Mouse (Mus musculus) bone marrow, adult 2 months (tissue): ENCODE data around the gene Mthfs. TPM values are rescaled to one million over a fixed set of nuclear protein-coding genes. Genes with fewer than 3 reads are reported as not detected.
"Not testable (repeated sequence)": the region's sequence is repeated elsewhere in the genome, so short reads cannot be mapped to it uniquely, and the experiment has no call there.

Experiments
- H3K27ac ChIP-seq: fragments of 200-500 bp; 2 replicates; pipeline ENCODE4 v1.5.1; 2012; ENCODE audit warnings: low read depth, mild to moderate bottlenecking, control low read depth, inconsistent platforms, low read length; ENCODE audit not compliant: control insufficient read depth, poor library complexity, insufficient read depth
- H3K4me1 ChIP-seq: fragments of 200-500 bp; 2 replicates; pipeline ENCODE4 v1.6.1; 2011; ENCODE audit warnings: low read length; ENCODE audit not compliant: control insufficient read depth, insufficient read depth
- H3K4me3 ChIP-seq: fragments of 200-500 bp; replicated peaks from 2 replicates; pipeline ENCODE3; 2011; ENCODE audit warnings: mild to moderate bottlenecking, low read depth, low read length, control low read depth; ENCODE audit not compliant: control insufficient read depth
- CTCF ChIP-seq: fragments of 200-500 bp; IDR thresholded peaks from 2 replicates; pipeline ENCODE4 v1.5.1; 2011; ENCODE audit warnings: low read length, control low read depth; ENCODE audit not compliant: control insufficient read depth, insufficient read depth
- WGBS: fragments of 180-500 bp; shearing (Covaris S2); methylation state at CpG from one replicate; pipeline ENCODE4 v1.1.7; 2018; 5-methylcytosine and 5-hydroxymethylcytosine counted together
- polyA plus RNA-seq: library from polyadenylated mRNA; stranded (reverse); fragments of >200 nt; gene quantifications from 2 replicates; pipeline ENCODE4 v1.2.4, GENCODE M21; 2011; ENCODE audit warnings: low replicate concordance; ENCODE audit not compliant: missing spikeins, insufficient read depth, insufficient read length

Mthfs gene
- polyA plus RNA-seq, result 5.5 and 10.6 TPM in 2 replicates

DNA sequence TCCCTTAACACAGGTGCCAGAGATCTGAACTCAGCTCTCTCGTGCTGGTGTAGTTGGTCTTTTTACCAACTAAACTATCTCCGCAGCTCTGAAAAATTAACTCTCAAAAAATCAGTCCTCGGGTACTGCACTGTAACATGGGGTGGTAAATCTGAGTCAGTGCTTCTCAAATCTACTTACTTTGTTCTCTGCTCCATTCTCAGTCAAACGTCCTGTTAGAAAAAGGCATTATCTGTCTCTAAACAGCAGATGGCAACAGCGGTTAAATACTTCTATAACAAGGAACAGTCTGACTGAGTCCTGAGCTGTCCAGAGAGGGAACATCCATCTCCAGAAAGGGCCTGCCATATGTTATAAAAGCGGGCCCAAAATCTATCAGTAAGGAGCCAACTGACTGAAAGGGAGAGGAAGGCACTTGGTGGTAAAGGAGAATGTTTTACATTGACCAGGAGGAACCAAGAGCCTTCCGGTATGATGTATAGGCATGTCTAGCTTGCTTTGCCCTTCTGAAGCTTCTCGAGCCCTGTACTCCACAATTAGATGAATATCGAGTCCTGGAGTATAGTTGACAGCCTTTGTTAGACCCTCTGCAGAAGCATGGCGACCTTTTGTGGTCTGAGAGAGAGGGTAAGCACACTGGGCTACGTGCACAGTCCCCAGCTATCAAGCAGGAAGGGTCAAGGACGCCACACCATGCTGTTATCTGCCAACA is at the start of gene Mthfs:
Mthfs (plus strand) TSS at position 324 of the 712 bp plus-strand sequence.
- not testable (repeated sequence) for H3K4me3 ChIP-seq, H3K4me1 ChIP-seq
- peak within 1 kb of the TSS; percentile 84 for H3K27ac ChIP-seq
- WGBS, result 22% methylated on average over 9 of the region's 12 CpGs

DNA sequence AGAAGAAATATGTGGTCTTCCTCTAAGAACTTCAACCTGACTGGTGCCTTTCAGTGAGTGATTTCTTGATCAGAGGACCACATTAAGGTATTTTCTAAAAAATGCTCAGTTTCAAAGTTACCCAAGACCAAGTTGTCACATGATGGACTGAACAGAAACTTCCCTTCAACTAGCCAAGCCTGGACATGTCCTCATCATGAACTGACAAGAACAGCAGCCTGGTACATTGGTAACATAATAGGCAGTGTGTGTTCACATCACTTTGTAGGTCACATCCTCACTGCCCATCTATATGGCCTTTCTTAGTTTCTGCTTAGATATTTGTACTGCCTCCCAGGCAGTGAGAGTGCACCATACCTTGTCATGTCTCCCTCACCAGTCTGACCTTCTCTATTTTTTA is 37.9 kb upstream of the Mthfs start:
- H3K4me1 ChIP-seq, H3K4me3 ChIP-seq, H3K27ac ChIP-seq: not testable (repeated sequence)

DNA sequence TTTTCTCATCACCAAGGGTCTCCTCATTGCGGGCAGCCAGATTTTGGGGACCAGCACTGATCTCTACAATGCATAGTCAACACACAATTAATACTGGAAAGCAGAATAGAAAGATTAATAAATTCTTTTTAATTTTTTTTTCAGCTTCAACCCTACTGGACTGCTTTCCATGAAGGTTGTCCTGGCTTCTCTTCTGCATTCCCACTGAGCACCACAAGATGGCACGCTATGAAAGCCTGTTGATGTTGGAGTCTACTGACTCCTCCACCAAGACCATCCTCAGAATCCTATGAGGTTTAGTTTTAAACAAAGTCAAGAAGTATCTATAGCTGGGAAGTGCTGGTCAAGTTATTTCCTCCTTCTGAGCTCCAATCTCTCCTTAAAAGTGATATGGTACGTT is 31.6 kb upstream of the Mthfs start:
- not testable (repeated sequence) for H3K27ac ChIP-seq, H3K4me3 ChIP-seq, H3K4me1 ChIP-seq
- TF ChIP-seq CTCF, result 0 out of 2 replicates have a peak, but pooled peaks have one; percentile 36
- 28% methylated on average over 2 of the region's 3 CpGs for WGBS

DNA sequence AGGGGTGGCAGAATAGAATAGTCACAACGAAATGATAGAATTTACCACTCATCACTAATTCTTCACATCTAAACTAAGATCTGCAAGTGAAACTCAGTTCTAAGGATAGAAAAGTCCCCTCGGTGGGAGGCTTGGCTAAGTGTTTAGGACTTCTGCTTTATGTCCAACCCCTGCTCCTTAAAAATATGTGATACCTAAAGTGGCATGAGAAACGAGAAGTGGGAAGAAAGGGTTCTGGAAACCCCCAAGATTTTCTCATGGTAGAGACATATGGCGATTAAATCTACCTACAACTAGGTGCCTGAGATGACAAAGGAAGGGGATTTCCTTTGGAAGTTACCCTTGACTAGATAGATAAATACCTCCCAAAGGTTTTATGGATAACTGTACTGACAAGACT is 31.0 kb upstream of the Mthfs start:
- H3K4me3 ChIP-seq, H3K4me1 ChIP-seq, H3K27ac ChIP-seq: not testable (repeated sequence)
- 45% methylated on average over 4 of the region's 4 CpGs for WGBS

DNA sequence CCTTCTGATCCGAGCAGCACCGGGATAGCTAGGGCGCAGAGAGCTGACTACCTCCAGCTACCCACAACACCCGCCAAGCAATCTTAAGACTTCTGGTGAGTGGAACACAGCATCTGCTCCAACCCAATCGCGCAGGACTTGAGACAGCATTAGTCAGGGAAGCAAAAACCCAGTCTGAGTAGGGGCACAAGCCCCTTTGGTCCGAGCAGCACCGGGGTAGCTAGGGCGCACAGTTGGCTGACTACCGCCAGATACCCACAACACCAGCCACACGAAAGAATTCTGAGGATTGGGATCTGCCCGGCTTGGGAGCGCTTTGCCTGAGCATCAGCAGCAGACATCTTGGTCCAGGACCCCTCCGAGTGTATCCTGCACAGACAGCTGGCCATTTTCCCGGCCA is 23.5 kb upstream of the Mthfs start:
- not testable (repeated sequence) for H3K4me3 ChIP-seq, H3K4me1 ChIP-seq, H3K27ac ChIP-seq
- WGBS, result 82% methylated on average over 15 of the region's 15 CpGs

DNA sequence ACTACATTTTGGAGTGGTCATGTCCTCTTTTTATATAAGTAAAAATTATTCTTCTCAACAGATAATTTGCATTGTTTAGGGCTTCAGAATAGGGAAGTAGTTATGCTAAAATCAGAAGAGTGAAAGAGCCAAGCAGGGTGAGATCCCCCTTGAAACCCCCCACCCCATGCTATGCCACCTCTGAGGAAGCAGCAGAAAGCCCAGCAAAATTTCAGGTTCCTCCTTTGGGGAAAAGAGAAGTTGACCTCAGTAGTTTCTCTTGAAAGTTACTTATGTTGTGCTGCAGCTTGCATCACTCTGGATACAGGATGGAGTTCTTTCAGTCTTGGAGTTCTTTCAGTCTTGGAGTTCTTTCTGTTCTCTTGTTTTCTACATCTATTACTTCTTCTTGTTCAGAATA is 15.0 kb upstream of the Mthfs start:
- not testable (repeated sequence) for H3K4me3 ChIP-seq, H3K4me1 ChIP-seq

DNA sequence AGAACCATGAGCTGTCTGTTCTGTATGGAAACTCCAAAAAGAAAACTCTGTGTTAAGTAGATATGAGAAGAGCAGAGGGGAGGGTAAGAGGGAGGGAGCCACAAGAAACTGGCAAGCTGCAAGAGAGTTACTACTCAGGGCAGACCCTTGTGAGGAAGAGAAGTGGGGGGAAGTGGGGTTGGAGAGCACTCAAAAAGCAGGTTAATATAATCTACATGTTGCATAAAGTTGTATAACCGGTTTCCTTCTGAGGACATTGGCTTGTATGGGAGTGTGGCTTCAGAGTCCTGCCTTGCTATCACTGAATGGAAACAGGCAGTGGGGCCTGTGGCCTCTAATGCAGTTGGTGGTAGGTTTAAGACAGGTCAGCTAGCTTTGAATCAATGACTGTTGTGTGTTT is 13.0 kb upstream of the Mthfs start:
- H3K4me1 ChIP-seq, H3K27ac ChIP-seq, H3K4me3 ChIP-seq: not testable (repeated sequence)
- WGBS, result 8% methylated on average over 1 of the region's 1 CpGs

More for the DNA sequence above, 15.0 kb upstream of the Mthfs start:
- not testable (repeated sequence) for H3K27ac ChIP-seq

DNA sequence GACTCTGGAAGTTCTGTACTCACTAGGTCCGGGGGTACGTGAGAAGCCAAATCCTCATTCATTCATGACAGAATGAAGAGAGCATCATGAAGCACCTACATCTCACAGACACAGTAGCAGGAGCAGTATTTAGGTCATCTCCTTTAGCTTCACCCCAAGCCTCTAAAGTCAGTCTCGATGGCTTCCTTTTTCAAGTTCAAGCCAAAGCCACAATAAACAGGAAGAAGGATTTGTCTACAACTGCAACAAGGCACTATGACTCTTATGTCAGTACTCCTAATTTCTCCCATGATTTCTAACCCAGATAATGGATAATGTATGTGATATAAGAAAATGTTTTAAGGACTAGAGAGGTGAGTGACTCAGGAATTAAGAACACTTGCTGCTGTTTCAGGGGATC is 12.1 kb upstream of the Mthfs start:
- H3K4me3 ChIP-seq, H3K27ac ChIP-seq, H3K4me1 ChIP-seq: not testable (repeated sequence)
- WGBS, result 56% methylated on average over 3 of the region's 3 CpGs

DNA sequence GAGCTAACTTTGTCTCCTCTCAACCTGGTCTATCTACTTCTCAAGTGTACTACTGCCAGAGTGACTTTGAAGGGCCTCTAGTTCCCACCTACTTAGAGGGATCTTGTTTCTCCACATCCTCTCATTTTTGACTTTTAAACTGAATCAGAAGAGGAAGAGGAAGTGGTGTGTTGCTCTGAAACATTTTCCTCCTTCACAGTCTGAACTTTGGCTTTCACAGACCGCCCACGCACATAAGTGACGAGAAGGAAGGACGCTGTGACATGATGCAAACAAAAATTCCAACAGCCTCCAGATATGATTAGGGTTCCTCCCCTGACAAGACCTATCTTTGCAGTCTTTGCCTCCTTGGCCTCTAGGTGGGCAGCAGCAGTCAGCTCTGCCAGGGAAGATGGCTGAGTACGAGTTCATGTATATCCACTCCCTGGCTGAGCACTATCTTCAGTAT is 11.5 kb upstream of the Mthfs start, which contains the start of the genes Bcl2a1b and Gm29094:
Bcl2a1b (plus strand) TSS at position 241 of the 448 bp plus-strand sequence.
Gm29094 (plus strand) TSS at position 411 of the 448 bp plus-strand sequence.
- whole genome bisulfite sequencing, result 21% methylated on average over 5 of the region's 5 CpGs
- not testable (repeated sequence) for H3K4me3 ChIP-seq, H3K4me1 ChIP-seq
- peak within 1 kb of the TSS; percentile 63 for H3K27ac ChIP-seq

DNA sequence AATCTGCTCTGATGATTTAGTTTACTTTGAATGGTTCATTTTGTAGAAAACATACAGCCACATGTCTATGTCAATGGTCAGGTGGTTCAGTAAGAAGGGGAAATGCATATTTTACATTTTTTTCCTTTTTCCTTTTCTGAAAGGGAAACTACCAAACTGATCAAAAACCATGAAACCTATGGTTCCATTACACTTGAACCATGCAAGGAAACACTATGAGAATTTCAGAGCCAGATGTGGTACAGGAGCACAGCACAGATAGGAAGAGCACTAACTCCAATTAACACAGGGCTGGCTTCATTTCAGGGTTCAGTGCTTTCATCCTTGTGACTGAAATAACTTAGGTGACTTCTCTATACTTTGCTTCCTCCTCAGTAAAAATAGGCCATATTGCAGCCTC is 8.2 kb upstream of the Mthfs start:
- not testable (repeated sequence) for H3K27ac ChIP-seq, H3K4me1 ChIP-seq, H3K4me3 ChIP-seq

DNA sequence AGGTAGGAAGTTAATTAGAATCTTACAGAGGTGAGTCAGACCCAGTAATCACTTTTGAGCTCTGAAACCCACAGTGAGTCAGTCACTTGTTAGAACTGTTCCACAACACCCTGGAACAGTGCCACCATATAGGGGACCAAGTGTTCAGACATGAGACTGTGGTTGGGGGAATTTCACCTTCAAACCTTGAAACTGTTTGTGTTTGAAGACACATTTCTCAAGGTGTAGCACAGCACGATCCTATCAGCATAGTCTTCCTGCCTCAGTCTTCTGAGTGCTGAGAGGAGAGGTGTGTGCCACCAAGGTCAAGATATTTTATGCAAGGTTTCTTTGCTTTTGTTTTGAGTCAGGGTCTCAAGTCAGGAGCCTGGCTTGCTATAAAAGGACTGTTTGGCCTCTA is 1.5 kb upstream of the Mthfs start:
- not testable (repeated sequence) for H3K27ac ChIP-seq, H3K4me3 ChIP-seq, H3K4me1 ChIP-seq
- WGBS, result 64% methylated on average over 1 of the region's 1 CpGs

DNA sequence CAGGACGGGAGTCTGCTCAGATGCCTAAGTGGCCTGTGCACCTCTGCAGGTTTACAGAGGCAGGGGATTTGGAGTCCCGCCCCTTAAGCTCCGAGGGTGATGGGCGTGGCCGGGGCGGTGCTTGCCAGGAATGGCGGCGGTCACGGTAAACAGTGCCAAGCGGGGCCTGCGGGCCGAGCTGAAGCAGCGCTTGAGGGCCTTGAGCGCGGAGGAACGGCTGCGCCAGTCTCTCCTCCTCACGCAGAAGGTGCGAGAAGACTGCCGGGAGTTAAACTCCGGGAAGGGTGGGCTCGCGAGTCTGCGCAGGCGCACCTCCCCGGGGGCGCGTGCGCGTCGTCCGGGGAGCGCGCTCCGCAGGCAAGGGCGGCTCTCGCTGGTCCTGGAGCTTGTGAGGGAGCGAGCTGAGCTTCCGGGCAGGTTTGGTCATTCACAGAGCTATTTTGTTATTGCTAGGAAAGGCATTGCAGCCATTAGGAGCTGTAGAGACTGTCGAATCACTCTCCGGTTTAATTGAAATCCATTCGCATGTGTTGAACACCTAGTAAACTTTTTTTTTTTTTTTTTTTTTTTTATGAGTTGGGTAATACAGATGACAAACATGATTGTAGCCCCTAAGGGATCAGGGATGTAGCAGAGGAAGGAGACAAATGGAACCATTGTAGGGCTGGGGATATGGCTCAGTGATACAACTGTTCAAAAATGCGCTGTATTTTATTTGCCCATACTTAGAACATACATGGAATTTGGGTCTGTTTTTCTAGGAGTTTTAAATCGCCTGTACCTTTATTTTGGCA is 786 bp downstream of the Mthfs start:
- peak overlapping the region; percentile 84 for H3K27ac ChIP-seq
- not testable (repeated sequence) for H3K4me3 ChIP-seq, H3K4me1 ChIP-seq
- 3% methylated on average over 19 of the region's 44 CpGs for WGBS

DNA sequence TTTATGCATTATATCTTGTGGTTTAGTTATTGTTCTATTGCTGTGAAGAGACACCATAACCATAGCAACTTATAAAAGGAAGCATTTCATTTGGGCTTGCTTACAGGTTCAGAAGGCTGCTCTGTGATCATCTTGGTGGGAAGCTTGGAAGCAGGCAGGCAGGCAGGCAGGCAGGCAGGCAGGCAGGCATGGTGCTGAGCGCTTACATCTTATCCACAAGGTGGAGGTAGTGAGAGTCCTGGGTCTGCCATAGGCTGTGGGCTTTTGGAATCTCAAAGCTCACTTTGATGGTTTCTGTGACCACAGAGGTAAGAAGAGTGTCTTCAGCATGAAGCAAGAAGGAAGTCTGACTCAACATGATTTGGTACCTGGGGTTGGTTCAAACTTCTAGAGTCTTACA is 2.0 kb downstream of the Mthfs start:
- H3K27ac ChIP-seq, H3K4me1 ChIP-seq, H3K4me3 ChIP-seq: not testable (repeated sequence)
- WGBS, result 32% methylated on average over 1 of the region's 1 CpGs
